Mouse (Mus musculus): ENCODE data around the gene Astl. TPM values are rescaled to one million over a fixed set of nuclear protein-coding genes. Genes with fewer than 3 reads are reported as not detected.

Astl gene
- polyA plus RNA-seq, 1 experiment = 0.20 TPM

DNA sequence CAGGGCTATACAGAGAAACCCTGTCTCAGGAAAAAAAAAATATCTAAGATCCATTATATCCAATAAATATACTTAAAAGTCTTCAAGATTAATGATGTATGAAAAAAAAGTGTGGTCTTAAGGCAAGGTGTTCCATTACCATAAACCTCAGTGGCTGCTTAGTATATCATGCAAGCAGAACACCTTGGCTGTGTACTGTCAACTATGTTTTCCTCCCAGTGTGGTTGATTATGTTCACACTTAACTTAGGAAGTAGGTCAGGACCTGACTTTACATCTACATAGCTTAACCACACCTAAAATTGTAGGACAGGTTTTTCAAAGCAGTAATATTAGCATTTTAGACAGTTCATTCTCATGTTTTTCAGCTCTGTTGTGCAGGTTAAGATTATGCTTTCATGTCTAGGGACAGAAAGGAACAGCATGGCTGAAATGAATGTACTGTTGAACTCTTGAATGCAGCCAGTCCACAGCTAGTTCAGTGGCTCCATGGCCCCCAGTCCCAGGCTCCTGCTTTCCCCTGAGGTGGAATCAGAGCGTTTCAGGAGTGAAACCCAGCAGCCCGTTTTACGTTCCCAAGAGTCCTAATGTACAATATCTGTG lies 33.7 kb upstream of the Astl start:
- WGBS = 94% methylated on average over 3 of the region's 3 CpGs
- no peak for DNase-seq
- H3K27ac ChIP-seq (ENCODE audit: control insufficient read depth, insufficient read depth, low read length) = no peak overlapping the region
- no peaks in the 10 kb centered on the region for H3K36me3 ChIP-seq (ENCODE audit: control insufficient read depth, insufficient read depth, low read length)
- no peak for TF ChIP-seq POLR2A (IDR thresholded peaks at IDR 0.05; ENCODE audit: control insufficient read depth, extremely low read depth, insufficient read depth, low read length, poor library complexity)
- TF ChIP-seq CTCF (IDR thresholded peaks at IDR 0.05; ENCODE audit: borderline replicate concordance, control insufficient read depth, extremely low read depth, insufficient read depth, low read length, poor library complexity) = no peak
- H3K27me3 ChIP-seq (ENCODE audit: control insufficient read depth, insufficient read depth, low read length) = no peaks in the 10 kb centered on the region
- no peaks in the 10 kb centered on the region for H3K4me1 ChIP-seq (replicated peaks; ENCODE audit: control insufficient read depth, insufficient read depth, low read length)
- no peak overlapping the region for H3K4me3 ChIP-seq (ENCODE audit: control insufficient read depth, insufficient read depth, low read length)

GRCm38 (mm10) chr2:127306123-127306522 lies 32.3 kb upstream of the Astl start:
- Histone ChIP-seq H3K4me1 (replicated peaks; ENCODE audit: control insufficient read depth, insufficient read depth, low read length) (0 out of 2 replicates have a peak, but pooled peaks cover 2% of the 10 kb centered on the region), H3K27ac (ENCODE audit: control insufficient read depth, insufficient read depth, low read length) (no peak overlapping the region), H3K4me3 (ENCODE audit: control insufficient read depth, insufficient read depth, low read length) (no peak overlapping the region), H3K36me3 (ENCODE audit: control insufficient read depth, insufficient read depth, low read length) (no peaks in the 10 kb centered on the region), H3K27me3 (ENCODE audit: control insufficient read depth, insufficient read depth, low read length) (no peaks in the 10 kb centered on the region)
- no peak for TF ChIP-seq POLR2A (IDR thresholded peaks at IDR 0.05; ENCODE audit: control insufficient read depth, extremely low read depth, insufficient read depth, low read length, poor library complexity)
- no peak for TF ChIP-seq CTCF (IDR thresholded peaks at IDR 0.05; ENCODE audit: borderline replicate concordance, control insufficient read depth, extremely low read depth, insufficient read depth, low read length, poor library complexity)
- no peak for DNase-seq

DNA sequence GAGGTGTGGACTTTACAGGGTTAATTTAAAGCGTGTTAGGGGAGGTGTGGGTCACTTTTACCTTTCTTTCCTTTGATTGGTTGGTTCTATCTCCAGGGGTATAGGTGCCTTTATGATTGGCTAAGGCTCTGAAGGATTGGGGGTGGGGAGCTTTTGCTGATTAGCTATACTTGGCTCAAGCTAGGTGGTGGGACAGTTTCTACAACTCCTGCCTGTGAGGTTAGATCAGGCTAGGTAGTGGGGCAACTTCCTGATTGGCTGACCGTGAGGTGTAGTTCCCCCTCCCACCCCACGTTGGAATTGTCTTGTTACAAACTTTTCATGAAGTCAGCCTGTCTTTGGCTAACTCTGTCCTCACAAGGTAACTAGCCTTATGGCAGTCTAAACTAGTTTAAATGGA lies 31.3 kb upstream of the Astl start:
- 0 out of 2 replicates have a peak, but pooled peaks cover 2% of the 10 kb centered on the region for H3K4me1 ChIP-seq (replicated peaks; ENCODE audit: control insufficient read depth, insufficient read depth, low read length)
- no peak for TF ChIP-seq CTCF (IDR thresholded peaks at IDR 0.05; ENCODE audit: borderline replicate concordance, control insufficient read depth, extremely low read depth, insufficient read depth, low read length, poor library complexity)
- TF ChIP-seq POLR2A (IDR thresholded peaks at IDR 0.05; ENCODE audit: control insufficient read depth, extremely low read depth, insufficient read depth, low read length, poor library complexity) = no peak
- H3K36me3 ChIP-seq (ENCODE audit: control insufficient read depth, insufficient read depth, low read length) = no peaks in the 10 kb centered on the region
- 58% methylated on average over 3 of the region's 3 CpGs for WGBS
- no peaks in the 10 kb centered on the region for H3K27me3 ChIP-seq (ENCODE audit: control insufficient read depth, insufficient read depth, low read length)
- no peak for DNase-seq
- H3K4me3 ChIP-seq (ENCODE audit: control insufficient read depth, insufficient read depth, low read length) = no peak overlapping the region
- H3K27ac ChIP-seq (ENCODE audit: control insufficient read depth, insufficient read depth, low read length) = no peak overlapping the region

DNA sequence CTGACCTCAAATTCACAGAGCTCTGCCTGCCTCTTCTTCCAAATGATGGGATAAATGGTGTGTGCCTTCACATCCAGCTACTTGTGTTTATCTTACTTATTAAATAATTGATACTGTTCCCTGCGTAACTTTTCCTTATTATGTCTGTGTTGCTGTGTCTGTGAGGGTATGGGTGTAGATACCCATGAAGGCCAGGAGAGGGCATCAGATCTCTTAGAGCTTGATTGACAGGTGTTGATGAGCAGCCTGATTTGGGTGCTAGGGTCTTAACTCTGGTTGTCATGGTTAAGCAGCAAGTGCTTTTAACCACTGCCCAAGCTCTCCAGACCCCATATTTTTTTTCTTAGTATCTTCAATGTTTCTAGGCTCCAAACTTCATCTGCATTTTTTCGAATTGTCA lies 29.8 kb upstream of the Astl start:
- no peak overlapping the region for H3K27ac ChIP-seq (ENCODE audit: control insufficient read depth, insufficient read depth, low read length)
- no peak for TF ChIP-seq CTCF (IDR thresholded peaks at IDR 0.05; ENCODE audit: borderline replicate concordance, control insufficient read depth, extremely low read depth, insufficient read depth, low read length, poor library complexity)
- TF ChIP-seq POLR2A (IDR thresholded peaks at IDR 0.05; ENCODE audit: control insufficient read depth, extremely low read depth, insufficient read depth, low read length, poor library complexity) = no peak
- H3K36me3 ChIP-seq (ENCODE audit: control insufficient read depth, insufficient read depth, low read length) = no peaks in the 10 kb centered on the region
- DNase-seq = no peak
- 90% methylated on average over 2 of the region's 2 CpGs for WGBS
- no peaks in the 10 kb centered on the region for H3K27me3 ChIP-seq (ENCODE audit: control insufficient read depth, insufficient read depth, low read length)
- H3K4me3 ChIP-seq (ENCODE audit: control insufficient read depth, insufficient read depth, low read length) = no peak overlapping the region
- peaks cover 4% of the 10 kb centered on the region for H3K4me1 ChIP-seq (replicated peaks; ENCODE audit: control insufficient read depth, insufficient read depth, low read length)

- TF ChIP-seq POLR2A (IDR thresholded peaks at IDR 0.05; ENCODE audit: control insufficient read depth, extremely low read depth, insufficient read depth, low read length, poor library complexity) = no peak
- no peak for TF ChIP-seq CTCF (IDR thresholded peaks at IDR 0.05; ENCODE audit: borderline replicate concordance, control insufficient read depth, extremely low read depth, insufficient read depth, low read length, poor library complexity)
- Histone ChIP-seq H3K4me1 (replicated peaks; ENCODE audit: control insufficient read depth, insufficient read depth, low read length) (peaks cover 20% of the 10 kb centered on the region), H3K36me3 (ENCODE audit: control insufficient read depth, insufficient read depth, low read length) (no peaks in the 10 kb centered on the region), H3K4me3 (ENCODE audit: control insufficient read depth, insufficient read depth, low read length) (no peak overlapping the region), H3K27me3 (ENCODE audit: control insufficient read depth, insufficient read depth, low read length) (no peaks in the 10 kb centered on the region), H3K27ac (ENCODE audit: control insufficient read depth, insufficient read depth, low read length) (no peak overlapping the region)
- WGBS = 36% methylated on average over 2 of the region's 2 CpGs
- no peak for DNase-seq
Measured at GRCm38 (mm10) chr2:127310246-127310645, 28.2 kb upstream of the Astl start.

- peaks cover 22% of the 10 kb centered on the region for H3K4me1 ChIP-seq (replicated peaks; ENCODE audit: control insufficient read depth, insufficient read depth, low read length)
- WGBS = 58% methylated on average over 7 of the region's 7 CpGs
- H3K36me3 ChIP-seq (ENCODE audit: control insufficient read depth, insufficient read depth, low read length) = no peaks in the 10 kb centered on the region
- H3K4me3 ChIP-seq (ENCODE audit: control insufficient read depth, insufficient read depth, low read length) = no peak overlapping the region
- no peak for DNase-seq
- TF ChIP-seq CTCF (IDR thresholded peaks at IDR 0.05; ENCODE audit: borderline replicate concordance, control insufficient read depth, extremely low read depth, insufficient read depth, low read length, poor library complexity) (no peak), POLR2A (IDR thresholded peaks at IDR 0.05; ENCODE audit: control insufficient read depth, extremely low read depth, insufficient read depth, low read length, poor library complexity) (no peak)
- no peak overlapping the region for H3K27ac ChIP-seq (ENCODE audit: control insufficient read depth, insufficient read depth, low read length)
- H3K27me3 ChIP-seq (ENCODE audit: control insufficient read depth, insufficient read depth, low read length) = no peaks in the 10 kb centered on the region
Measured at GRCm38 (mm10) chr2:127310685-127311084, 27.8 kb upstream of the Astl start.

GRCm38 (mm10) chr2:127311193-127311592 lies 27.2 kb upstream of the Astl start:
- TF ChIP-seq CTCF (IDR thresholded peaks at IDR 0.05; ENCODE audit: borderline replicate concordance, control insufficient read depth, extremely low read depth, insufficient read depth, low read length, poor library complexity) = no peak
- Histone ChIP-seq H3K4me1 (replicated peaks; ENCODE audit: control insufficient read depth, insufficient read depth, low read length) (peaks cover 25% of the 10 kb centered on the region), H3K4me3 (ENCODE audit: control insufficient read depth, insufficient read depth, low read length) (no peak overlapping the region), H3K36me3 (ENCODE audit: control insufficient read depth, insufficient read depth, low read length) (no peaks in the 10 kb centered on the region), H3K27ac (ENCODE audit: control insufficient read depth, insufficient read depth, low read length) (no peak overlapping the region), H3K27me3 (ENCODE audit: control insufficient read depth, insufficient read depth, low read length) (no peaks in the 10 kb centered on the region)
- WGBS = 88% methylated on average over 1 of the region's 1 CpGs
- no peak for DNase-seq

Data from thymus, adult 2 months (tissue).